Mouse (Mus musculus) ES-Bruce4 (cell line): ENCODE measurements at regions not wholly inside any gene's neighbourhood (a gene's known extent, or its start where the extent isn't known, plus 50 kb on each side); places are given as distances from the start of the nearest gene placed in this dataset.

Source experiments
- CTCF ChIP-seq: IDR thresholded peaks from one replicate; pipeline ENCODE4 v1.8.1; 2011; ENCODE audit warnings: low read depth, low read length
- EP300 ChIP-seq: IDR thresholded peaks from 2 replicates; pipeline ENCODE4 v1.6.1; 2011; ENCODE audit warnings: low read depth, low read length; ENCODE audit not compliant: insufficient read depth
- POLR2A ChIP-seq: IDR thresholded peaks from one replicate; pipeline ENCODE4 v1.8.1; 2011; ENCODE audit warnings: low read length; ENCODE audit not compliant: insufficient read depth

GRCm38 (mm10) chr13:34576392-34576791, 76.9 kb downstream of the Pxdc1 start:
- no peak for TF ChIP-seq POLR2A
- TF ChIP-seq EP300 = no peak
- no peak for TF ChIP-seq CTCF
